Mouse (Mus musculus) gastrocnemius, adult 8-10 months (tissue): Measurements from ENCODE around the gene Prtg. TPM values are rescaled to one million over a fixed set of nuclear protein-coding genes. Genes with fewer than 3 reads are reported as not detected.

ENCODE experiments used
- DNase-seq, 2 experiments: peaks; one replicate each; pipeline ENCODE4 v3.0.0; 2022; ENCODE audit warnings: low spot score in 2 of 2
- total RNA-seq, 4 experiments: library from RNA; stranded (reverse); gene quantifications; 2 replicates each; pipeline ENCODE4 v1.2.4; 2022

The Prtg gene
- under 1 TPM; 0.07 to 0.38 (median 0.12) TPM for total RNA-seq

DNA sequence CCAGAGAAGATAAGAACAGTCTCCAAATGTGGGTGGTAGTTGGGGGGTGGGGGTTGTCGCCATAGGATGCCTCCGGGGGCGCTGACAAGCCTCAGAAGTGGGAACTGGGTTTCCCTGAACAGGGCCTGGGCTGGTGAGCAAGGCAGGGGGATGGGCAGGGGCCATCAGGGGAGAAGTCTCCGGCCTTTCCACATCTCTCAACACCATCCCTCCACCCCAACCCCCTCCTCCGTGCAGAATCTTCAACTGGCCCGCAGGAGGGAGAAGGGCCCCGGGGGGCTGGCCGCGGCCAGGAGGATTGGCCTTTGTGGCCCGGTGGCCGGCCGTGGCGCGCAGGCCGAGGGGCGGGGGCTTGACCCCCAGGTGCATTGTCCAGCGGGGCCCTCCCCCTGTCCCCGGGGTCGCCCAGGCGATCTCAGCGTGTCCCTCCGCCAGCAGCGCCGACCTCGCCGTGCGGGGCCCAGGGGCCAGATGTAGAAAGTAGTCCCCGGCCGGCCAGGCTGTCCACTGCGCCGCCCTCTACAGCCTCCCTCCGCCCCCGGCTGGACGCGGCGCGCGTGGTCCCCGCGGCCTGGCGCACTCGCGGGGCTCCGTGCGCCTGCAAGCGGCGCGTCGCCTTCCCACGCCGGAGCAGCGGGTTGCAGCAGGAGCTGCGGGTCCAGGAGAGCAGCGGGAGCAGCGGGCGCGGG lies at the start of gene Prtg:
Gene Prtg (plus strand): TSS at position 144 of the 689 bp plus-strand sequence.
- no peak for DNase-seq

DNA sequence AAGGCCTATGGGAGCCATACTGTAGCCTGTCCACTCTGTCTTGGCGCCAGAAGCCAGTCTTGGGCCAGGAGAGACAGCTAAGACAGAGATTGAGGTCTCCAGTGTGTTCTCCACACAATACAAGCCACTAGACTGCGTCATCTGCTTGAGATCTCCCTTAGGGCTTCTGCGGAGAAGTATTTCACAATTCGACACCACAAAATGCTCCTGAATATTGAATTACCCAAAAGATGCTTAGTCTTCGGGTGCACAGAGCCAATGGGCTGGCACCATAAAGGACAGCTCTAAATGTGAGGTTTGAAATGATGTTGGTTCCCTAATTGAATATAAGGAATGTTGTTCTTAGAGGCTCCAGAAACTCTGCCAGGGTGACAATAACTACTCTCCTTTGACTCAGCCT lies 49.5 kb upstream of the Prtg start:
- no peak for DNase-seq

DNA sequence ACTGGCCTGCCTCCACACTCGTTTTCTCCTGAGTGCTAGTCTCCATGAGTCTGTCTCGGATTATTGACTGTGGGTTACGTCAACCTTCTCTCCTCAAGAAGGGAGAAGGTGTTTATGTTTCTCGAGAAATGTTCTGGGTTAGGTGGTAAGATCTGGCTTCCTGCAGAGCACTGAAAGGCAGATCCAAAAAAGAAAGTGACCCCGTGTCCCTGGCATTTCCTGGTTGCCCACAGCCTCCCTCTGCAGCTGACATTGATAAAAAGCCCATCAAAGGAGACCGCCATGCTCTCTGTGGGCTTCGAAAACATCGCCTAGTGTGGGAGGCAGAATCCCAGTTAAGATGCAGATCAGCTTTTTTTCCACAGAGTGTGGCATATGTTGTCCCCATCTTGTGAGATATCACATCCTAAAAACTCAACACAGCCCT lies 48.0 kb upstream of the Prtg start:
- no peak for DNase-seq

DNA sequence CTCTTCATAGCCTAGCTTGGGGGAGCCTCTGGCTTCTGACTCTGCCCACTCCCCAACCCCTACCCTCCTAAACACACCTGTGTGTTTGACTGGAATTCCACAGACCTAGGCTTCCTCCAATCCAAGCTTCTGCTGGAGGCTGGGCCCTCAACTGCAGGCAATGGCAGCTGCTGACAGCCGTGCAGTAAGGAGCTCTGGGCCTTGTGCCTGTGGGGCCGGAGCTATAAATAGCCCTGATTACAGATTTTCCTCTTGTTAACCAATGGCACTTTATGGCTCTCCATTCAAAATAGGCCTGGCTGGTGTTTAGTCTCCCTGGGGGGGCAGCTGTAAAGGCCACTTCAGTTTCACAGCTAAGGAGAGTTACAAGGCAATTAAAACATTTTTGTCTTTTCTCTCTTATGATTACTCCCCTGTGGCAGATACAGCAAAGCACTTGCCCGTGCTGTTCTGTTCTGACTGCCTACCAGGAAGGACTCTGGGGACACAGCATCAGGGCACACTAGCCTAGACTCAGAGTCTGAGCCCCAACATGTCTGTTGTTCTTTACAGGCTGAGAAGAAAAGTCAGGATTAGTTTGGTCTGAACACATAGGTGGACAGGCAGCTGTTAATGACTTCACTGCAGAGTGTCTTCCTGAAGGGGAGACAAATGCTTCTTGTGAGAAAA lies 43.5 kb upstream of the Prtg start:
- peak; percentile 45 to 57 for DNase-seq

DNA sequence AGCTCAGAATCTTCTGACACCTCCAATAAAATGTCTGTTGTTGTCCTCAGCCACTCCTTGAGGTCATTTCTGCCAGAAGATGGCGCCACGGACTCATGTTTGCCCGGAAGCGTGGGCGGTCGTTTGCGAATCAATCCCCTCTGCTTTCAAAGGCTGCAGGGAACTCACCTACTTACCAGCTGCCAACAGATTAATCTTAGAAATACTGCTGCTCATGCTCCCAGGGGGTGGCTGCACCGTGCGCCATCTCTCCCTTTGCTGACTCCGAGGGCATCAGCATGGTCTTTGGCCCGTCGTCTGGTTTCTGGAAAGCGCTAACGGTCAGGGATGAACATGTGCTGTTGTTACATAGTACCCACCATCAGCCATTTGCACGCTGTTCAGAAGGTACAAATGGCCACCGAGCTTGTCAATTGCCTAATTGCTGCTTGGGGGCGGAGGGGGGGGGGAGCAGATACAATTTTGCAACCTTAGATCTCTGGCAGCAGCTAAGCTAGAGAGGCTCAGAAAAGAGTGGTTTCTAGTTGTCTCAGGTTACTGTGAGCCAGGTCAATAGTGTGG lies 39.8 kb upstream of the Prtg start:
- DNase-seq, result peak; percentile 62 to 73

DNA sequence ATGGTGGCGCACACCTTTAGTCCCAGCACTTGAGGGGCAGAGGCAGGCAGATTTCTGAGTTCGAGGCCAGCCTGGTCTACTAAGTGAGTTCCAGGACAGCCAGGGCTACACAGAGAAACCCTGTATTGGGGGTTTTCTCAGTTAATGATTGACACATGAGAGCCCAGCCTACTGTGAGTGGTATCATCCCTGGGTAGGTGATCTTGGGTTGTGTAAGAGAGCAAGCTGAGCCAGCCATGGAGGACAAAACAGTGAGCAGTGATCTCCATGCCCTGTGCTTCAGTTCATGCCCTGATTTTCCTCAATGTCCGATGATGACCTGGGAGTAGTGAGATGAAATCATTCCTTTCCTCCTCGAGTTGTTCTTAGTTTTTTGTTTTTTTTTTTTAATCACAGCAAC lies 31.7 kb upstream of the Prtg start:
- DNase-seq, result no peak

DNA sequence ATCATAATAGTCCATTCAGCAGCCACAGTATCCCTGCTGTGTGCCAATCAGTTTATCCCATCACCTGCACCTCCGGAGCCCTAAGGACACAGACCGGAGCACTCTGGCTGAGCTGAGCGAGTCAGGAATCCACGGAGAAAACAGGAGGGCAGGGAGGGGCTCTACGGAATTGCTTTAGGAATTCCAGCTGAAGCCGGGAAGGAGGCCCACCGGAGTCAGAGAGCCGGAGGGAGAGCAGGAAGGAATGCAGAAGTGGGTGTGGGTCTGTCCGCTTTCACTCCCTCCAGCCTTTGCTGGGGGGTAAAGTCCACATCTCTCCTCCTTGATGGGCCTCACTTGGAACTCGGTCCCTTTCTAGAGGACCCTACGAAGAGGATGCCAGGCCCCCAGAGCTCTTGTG lies 27.7 kb upstream of the Prtg start:
- DNase-seq, result no peak

DNA sequence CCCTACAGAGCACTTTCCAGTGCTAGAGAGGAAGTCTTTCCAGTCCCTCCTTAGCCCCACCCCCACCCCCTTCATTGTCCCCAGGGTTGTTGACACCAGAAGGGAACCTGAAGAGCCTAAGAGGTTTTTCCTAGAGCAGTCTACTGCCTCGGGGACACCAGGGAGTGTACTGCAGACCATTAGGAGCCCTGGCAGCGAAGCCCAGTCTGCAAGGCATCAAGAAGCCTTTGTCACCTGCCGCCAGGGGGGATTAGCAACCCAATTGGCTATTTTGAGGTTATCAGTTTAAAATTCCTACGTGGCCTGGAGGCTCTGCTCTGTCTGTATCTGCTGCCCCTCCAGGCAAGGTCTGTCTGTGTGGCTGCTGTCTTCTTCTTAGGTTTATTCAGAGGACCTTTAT lies 26.9 kb upstream of the Prtg start:
- DNase-seq, result no peak

DNA sequence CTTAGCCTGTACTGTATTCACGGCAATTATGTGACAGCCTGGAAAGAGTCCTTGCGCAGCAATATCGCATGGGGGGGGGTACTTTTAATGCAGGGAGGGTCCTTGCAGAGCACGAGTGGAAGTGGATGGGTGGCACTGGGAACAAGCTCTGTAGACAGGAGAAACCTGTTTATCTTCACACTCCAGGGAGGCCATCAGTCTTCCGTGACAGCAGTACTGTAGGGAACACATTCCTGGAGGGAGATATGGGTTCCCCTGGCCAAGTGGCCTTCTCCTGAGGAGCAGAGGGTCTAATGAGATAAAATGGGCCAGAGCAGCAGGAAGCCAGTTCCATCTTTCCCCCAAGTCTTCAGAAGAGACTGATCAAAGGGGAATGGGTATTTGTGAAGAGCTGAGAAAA lies 26.0 kb upstream of the Prtg start:
- no peak for DNase-seq

DNA sequence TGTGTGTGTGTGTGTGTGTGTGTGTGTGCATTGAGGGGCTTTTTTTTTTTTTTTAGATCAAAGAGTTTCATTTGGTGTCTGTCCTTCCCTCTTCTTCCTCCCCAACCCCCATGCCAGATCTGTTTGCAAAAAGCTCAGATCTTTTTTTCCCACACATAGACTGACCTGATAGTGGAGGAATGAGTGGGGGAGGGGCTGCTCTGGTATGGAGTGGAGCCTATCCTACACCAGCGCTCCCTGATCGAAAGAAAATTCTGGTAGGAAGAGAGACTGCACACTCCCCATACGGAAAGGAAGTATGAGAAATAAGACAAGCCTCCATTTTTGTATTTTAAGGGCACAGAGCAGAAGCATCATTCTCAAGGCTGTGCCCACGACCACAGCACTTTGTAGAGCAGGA lies 25.2 kb upstream of the Prtg start:
- no peak for DNase-seq

DNA sequence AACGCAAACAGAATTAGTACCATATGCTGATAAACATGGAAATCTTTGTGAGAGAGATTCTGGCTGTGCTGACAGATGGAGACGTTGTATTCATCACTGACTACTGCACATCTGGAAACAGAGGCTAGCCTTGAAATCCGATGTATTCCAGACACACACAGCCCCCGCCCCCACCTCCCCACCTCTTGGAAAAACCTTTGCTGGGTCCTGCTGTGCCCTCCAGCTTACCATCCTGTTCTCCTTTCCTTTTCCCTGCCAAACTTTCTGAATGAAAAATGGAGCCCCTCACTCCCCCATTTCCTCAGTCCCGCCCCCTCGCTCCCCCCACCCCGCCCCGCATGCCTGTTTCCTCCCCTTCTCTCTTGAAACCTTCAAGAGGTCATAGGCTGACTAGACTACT lies 24.6 kb upstream of the Prtg start:
- DNase-seq, result no peak

DNA sequence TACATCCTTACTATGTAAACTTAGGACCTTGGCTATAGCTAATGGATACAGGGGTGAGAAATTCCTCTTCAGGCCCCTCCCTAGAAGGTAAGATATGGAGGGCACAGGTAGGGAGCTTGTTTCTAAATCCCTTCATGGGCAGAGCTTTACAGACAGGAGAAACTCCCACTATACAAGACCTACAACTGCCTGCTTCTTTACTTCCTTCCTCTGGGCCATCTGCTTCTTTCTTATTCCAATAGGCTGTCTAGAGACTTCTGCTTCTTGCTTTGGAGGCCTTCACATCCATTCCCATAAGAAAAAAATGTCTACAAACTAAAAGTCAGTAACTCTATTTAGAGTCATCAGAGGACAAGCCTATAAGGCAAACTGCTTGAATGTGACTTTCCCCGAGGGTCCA lies 18.9 kb upstream of the Prtg start:
- no peak for DNase-seq

DNA sequence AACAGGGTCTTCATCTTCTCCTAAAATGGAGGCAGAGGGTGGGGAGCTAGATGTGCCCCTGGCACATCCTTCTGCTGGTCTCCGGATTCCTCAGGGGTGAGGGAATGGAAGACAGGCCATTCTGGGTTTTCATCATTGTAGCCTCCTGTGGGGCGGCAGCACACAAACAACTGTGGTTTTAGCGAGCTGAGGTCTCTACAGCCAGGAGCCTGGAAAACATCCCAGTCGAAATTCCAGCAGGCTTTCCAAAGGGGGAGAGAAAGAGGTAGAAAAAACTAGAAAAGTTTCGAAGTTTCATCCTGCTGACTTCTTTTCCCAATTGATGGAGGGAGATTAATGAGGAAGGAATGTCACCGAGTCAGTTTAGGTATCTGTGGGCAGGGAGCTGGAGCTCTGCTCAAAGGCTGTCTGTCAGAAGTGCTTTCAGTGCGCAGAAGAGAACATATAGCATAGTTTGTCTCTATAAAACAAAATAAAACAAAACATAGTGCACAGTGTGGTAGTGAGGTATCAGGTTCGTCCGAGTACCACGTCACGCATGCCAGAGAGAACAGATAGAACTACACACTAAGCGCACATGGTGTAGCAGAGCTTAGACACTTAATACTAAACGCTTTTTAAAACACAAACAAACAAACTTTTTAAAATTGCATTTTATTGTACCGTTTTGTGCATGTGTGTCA lies 16.0 kb upstream of the Prtg start:
- no peak for DNase-seq

DNA sequence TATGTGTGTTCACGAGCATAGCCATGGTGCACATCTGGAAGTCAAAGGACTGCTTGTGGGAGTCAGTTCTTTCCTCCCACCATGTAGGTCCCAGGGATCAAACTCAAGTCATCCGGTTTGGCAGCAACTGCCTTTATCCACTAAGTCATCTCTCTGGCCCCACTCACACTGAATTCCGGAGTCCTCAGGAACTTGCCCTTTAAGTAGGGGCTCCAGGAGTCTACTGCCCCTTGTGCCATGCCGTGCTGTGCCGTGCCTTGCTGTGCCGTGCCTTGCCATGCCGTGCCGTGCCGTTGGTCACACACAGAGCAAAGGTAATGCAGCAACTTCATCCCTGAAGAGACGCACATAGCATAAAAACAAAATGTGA lies 15.5 kb upstream of the Prtg start:
- no peak for DNase-seq

DNA sequence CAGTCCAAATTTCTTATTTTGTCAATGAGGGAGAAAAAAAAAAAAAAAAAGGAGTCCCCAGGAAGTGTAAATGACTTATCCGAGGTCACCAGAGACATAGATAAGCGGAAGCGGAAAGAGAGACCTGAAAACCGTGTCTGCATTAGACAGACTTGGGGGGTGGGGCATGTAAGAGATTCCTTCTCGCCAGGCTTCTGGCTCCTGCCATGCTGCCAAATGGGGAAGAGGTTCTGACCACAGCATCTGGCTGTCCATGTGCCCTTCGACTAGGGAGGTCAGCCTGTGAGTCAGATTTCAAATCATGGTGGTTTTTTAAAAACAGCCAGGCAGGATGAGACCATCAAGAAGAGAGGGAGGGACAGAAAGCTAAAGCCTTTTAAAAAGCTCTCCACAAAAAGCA lies 15.0 kb upstream of the Prtg start:
- DNase-seq, result peak; percentile 5 to 9

DNA sequence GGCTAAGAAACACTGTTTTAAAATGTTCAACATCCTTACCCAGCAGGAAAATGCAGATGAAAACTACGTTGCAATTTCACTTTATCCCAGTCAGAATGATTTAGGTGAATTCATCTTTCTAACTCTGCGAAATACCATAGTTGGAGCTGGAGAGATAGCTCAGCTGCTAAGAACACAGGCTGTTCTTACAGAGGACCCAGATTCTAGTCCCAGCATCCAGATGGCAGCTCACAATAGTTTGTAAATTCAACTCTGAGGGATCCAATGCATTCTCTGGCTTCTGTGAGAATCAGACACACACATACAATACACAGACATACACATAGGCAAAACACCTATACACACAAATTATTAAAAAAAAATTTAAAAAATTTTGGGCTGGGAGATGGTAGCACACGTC lies 11.4 kb upstream of the Prtg start:
- no peak for DNase-seq

DNA sequence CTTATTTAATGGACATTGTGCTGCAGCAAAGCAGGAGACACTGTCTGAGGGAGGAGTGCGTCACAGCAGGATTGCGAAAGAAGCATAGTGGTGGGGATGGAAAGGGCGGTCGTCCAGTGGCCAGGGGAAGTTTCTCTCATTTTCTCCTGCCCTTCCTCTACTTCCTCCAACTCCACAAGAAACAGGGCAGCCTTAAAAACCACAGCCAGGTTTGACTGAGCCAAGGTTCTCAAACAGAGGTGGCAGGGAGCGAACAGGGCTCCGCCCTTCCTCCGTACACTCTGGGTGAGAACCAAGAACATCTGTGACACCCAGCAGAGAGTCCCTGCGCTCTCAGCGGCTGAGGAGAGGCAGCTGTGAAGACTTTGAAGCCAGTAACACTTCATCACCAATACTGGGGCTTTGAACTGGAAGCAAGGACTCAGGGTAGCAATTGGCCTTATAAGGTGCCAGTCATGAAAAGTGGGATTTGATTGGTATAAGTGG lies 9.5 kb upstream of the Prtg start:
- DNase-seq, result peak; percentile 29 to 53

DNA sequence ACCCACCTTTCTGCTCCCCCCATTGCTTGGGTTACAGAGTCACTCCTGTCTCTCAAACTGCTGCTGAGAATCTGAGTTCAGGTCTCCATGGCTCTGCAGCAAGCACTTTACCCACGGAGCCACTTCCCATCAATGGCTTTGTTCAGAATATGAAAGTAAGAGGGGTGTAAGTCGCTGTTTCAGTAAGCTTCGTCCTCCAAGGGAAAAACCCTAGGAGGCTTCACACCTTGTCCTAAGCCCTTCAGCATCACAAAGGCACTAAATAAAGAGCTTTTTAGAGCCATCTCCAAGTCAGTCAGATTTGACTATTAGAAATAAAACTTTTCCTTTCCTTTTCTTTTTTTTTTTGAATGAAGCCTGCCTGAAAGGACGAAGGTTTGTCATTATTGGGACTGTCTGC lies 3.4 kb upstream of the Prtg start:
- no peak for DNase-seq

DNA sequence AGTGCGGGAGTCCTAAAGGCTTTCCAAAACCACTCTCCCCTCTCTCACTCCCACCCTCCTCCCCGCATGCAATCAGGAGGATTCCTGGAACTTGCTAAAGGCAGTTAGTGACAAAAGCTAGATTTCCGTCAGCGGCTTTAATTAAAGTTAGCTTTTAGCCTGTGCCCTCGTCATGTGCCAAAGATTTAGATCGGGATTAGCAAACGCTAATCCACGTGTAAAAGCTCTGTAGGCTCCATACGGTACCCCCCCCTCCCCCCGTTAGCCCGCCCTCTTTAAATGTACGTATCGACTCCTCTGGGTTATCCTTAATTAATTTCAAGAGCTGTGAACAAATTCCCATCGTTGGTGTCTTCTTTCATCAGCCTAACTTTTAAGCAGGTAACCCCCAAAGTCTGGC lies 528 bp upstream of the Prtg start:
- DNase-seq, result no peak

DNA sequence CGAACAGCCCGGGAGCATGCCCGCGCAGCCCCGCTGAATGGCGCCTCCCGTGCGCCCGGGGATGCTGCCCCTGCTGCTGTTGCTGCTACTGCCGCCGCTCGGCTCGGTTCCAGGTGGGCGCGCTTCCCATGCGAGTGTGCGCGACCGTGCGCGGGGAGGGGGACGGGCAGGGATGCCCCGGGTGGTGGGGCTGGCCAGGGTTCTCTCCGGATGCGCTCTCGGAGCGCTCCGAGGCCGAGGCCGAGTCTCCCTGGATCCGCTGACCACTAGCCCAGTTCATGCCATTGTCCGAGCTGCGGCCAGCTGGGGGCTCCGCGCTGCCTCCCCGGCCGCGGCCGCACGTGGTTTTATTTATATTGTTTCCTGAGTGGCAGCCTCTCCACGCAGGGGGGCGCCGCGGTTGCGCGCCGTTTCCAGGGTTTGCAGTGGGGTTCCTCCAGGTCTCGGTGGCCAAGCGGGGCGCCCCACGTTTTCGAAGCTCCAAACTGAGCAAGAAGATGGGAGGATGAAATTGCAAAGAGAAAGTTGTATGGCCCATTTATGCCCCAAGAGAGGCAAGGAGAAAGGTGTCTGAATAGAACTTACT lies 839 bp downstream of the Prtg start:
- peak in 1 of 2 experiments; percentile 9 for DNase-seq

DNA sequence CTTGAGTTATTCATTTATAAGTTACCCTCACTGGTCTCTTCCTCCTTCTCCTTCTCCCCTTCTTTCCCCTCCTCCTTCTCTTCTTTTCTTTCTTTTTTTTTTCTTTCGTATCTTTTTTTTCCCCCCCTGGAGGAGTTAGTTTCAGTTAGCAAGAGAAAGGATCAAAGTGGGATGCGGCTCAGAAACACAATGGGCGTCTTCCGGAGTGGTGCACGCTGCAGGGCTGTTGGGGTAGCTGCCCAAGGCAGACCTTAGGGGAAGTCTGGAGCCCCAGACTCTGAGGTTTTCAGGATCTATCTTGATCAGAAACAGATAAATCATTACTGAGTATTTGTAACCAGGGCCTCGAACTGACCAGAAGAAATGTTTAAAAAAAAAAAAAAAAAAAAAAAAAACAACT lies 1.5 kb downstream of the Prtg start:
- no peak for DNase-seq

DNA sequence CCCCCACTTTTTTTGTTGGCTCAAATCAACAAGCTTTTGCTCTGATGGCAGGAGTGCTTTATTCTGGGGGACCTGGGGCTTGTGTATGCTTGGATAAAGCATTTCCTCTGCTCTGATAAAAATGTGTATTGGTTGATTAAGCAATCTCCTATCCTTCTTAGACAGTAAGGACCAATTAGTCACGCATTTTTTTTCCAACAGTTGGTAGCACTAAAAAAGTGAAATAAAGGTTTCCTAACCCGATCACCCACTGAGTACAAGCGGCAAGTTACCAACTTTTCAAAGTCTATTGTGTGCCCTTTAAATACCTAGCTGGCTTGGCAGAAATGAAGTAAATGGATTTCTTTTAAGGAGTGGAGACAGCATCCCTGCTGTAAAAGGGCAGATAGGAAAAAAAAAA lies 1.9 kb downstream of the Prtg start:
- no peak for DNase-seq
